Mouse (Mus musculus): ENCODE measurements around the gene Slc4a10.

GRCm38 (mm10) chr2:62368349-62369053, 322.2 kb downstream of the Slc4a10 start:
- TF ChIP-seq CTCF (IDR thresholded peaks at IDR 0.05; ENCODE audit: low read depth, low read length), result no peak
- TF ChIP-seq POLR2A (IDR thresholded peaks at IDR 0.05; ENCODE audit: insufficient read depth, low read length), result no peak
- no peak for TF ChIP-seq EP300 (IDR thresholded peaks at IDR 0.05; ENCODE audit: insufficient read depth, low read depth, low read length)

Data from ES-Bruce4 (cell line).